Mouse (Mus musculus): ENCODE data around the gene Klc4. TPM values are rescaled to one million over a fixed set of nuclear protein-coding genes. Genes with fewer than 3 reads are reported as not detected.

Klc4 gene
- 29.1 and 31.8 TPM in 2 replicates for polyA plus RNA-seq (2016; fragmentation: Nextera tagmentation; extraction: Ambion mirVana)

DNA sequence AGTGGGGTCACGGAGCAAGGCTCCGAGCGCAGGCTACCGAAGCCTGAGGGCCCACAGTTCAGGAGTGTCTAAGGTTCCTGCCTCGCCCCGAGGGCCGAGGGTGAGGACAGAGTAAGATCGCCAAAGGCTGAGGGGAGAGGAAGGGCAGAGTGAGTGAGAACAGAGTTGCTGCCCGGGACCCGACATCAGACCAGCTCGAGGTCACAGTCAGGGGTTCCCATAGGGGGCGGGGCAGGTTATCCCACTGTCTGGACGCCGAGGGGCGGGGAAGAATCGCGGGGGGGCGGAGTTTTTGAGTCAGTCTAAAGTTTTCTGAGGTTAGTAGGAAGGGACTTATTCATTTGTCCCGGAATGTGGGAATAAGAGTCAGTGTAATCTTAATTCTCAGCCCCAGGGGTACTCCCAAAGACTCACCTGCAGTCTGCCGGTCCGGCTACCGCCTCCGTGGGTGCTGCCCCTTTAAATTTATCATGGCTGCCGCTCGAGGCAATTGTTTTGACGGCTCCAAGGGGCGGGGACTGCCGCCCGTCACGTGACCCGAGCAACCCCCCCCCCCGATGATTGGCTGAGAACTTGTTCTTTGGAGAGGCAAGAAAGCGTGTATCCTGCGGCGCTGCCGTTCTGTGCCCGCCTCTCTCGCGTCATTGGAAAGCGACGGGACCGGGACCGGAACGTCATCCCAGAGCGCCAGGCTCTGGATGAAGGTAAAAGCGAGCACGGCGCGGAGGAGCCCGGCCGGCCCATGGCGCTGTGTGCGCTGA, at the start of gene Klc4, which contains the start of gene Mrpl2:
TSS of gene Klc4 (minus strand) at position 462 of the 761 bp plus-strand sequence.
TSS of gene Mrpl2 (plus strand) at position 669 of the 761 bp plus-strand sequence.
- H3K27ac ChIP-seq = peak within 1 kb of the TSS; percentile 92
- H3K9me3 ChIP-seq = no peaks in the 10 kb centered on the region
- no peaks in the 10 kb centered on the region for H3K27me3 ChIP-seq (ENCODE audit: poor library complexity, severe bottlenecking)
- 1% methylated on average over 53 of the region's 53 CpGs for WGBS
- peak; percentile 100 for DNase-seq (ENCODE audit: extremely low spot score, low spot score)
- H3K4me1 ChIP-seq = peaks cover 40% of the 10 kb centered on the region
- peaks cover 33% of the 10 kb centered on the region for H3K36me3 ChIP-seq (replicated peaks)
- H3K4me3 ChIP-seq = peak within 1 kb of the TSS; percentile 87

DNA sequence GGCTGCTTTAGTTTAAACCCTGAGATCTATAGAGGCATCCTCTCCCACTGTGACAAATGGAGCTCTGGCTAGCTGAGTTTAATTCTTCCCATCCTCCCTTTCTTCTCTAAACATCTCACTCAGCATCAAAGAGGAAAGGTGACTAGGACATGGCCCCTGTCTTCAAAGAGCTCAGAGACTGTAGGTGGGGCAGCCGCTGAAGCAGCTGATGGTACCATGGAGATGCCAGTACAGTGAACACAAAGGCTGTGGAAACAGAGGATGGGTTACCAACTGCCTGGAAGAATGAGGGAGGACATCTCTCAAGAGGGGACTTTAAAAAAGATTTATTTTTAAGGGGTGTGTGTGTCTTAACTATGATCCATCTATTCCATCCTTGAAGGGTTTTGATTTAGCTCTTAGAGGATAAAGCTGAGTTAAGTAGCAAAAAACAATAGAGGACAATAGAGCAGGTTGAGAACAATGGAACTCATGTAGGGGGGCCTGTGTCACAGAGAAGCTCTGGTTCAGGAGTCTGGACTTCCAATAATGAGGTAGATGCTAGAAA, 48.8 kb upstream of the Klc4 start:
- peaks cover 7% of the 10 kb centered on the region; the same call in 1 of the 2 replicates for H3K4me1 ChIP-seq
- no peak for DNase-seq (ENCODE audit: extremely low spot score, low spot score)
- H3K36me3 ChIP-seq (replicated peaks) = peaks cover 91% of the 10 kb centered on the region
- WGBS = 98% methylated on average over 1 of the region's 1 CpGs
- no peaks in the 10 kb centered on the region for H3K9me3 ChIP-seq
- no peak overlapping the region for H3K4me3 ChIP-seq
- H3K27ac ChIP-seq = no peak overlapping the region
- H3K27me3 ChIP-seq (ENCODE audit: poor library complexity, severe bottlenecking) = no peaks in the 10 kb centered on the region

DNA sequence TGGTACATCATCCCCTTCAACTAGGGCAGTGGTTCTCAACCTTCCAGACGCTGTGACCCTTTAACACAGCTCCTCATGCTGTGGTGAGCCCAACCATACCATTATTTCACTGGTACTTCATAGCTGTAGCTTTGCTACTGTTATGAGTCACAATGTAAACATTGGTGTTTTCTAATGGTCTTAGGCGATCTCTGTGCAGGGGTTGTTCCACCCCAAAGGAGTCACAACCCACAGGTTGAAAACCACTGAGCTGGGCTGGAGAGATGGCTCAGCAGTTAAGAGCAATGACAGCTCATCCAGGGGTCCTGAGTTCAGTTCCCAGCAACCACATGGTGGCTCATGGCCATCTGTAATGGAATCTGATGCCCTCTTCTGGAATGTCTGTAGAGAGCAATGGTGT, 45.6 kb upstream of the Klc4 start:
- Histone ChIP-seq H3K4me1 (peaks cover 7% of the 10 kb centered on the region; the same call in 1 of the 2 replicates), H3K27ac (no peak overlapping the region), H3K27me3 (ENCODE audit: poor library complexity, severe bottlenecking) (no peaks in the 10 kb centered on the region), H3K9me3 (no peaks in the 10 kb centered on the region), H3K36me3 (replicated peaks) (peaks cover 85% of the 10 kb centered on the region), H3K4me3 (no peak overlapping the region)
- WGBS = 88% methylated on average over 2 of the region's 2 CpGs
- no peak for DNase-seq (ENCODE audit: extremely low spot score, low spot score)

DNA sequence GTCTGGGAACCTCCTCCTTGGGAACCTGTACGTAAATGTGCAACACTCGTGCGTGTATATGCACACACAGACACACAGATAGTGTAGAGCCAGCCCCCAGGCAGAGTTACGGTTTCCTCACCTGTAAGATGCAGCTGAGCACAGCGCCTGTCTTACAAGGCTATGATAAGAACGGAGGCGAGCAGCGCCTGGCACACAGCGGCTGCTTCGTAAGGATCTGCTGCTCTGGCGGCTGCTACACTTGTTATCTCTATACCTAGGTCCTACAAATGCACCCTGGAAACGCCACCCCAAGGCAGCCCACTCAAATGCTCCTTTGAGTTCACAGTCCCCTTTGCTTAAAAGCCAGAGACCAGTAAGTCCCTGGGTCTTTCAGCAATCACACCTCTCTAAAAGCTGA, 44.8 kb upstream of the Klc4 start:
- Histone ChIP-seq H3K27me3 (ENCODE audit: poor library complexity, severe bottlenecking) (no peaks in the 10 kb centered on the region), H3K27ac (no peak overlapping the region), H3K4me1 (peaks cover 7% of the 10 kb centered on the region; the same call in 1 of the 2 replicates), H3K36me3 (replicated peaks) (peaks cover 85% of the 10 kb centered on the region), H3K9me3 (no peaks in the 10 kb centered on the region), H3K4me3 (no peak overlapping the region)
- DNase-seq (ENCODE audit: extremely low spot score, low spot score) = no peak
- WGBS = 94% methylated on average over 12 of the region's 12 CpGs

DNA sequence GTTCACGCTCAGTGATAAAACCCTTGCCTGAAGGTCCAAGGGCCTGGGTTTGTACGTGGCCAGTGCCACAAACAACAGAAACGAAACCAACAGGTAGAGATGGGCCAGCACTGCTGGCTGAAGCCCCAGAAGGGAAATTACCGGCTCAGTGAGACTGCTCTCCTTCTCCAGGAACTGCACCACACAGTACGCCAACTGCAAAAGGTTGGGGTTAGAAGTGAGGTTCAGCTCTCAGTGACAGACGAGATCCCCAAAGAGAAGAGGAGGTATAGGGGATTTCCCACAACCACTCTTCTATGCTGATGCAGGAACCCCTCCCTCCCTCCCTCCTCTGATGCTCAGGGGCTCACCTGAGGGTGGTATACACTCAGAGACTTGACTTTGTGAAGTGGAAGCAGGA, 40.1 kb upstream of the Klc4 start:
- H3K4me3 ChIP-seq = no peak overlapping the region
- H3K4me1 ChIP-seq = peaks cover 21% of the 10 kb centered on the region
- WGBS = 94% methylated on average over 6 of the region's 6 CpGs
- H3K27ac ChIP-seq = no peak overlapping the region
- no peaks in the 10 kb centered on the region for H3K9me3 ChIP-seq
- peaks cover 77% of the 10 kb centered on the region for H3K36me3 ChIP-seq (replicated peaks)
- H3K27me3 ChIP-seq (ENCODE audit: poor library complexity, severe bottlenecking) = no peaks in the 10 kb centered on the region
- DNase-seq (ENCODE audit: extremely low spot score, low spot score) = no peak

DNA sequence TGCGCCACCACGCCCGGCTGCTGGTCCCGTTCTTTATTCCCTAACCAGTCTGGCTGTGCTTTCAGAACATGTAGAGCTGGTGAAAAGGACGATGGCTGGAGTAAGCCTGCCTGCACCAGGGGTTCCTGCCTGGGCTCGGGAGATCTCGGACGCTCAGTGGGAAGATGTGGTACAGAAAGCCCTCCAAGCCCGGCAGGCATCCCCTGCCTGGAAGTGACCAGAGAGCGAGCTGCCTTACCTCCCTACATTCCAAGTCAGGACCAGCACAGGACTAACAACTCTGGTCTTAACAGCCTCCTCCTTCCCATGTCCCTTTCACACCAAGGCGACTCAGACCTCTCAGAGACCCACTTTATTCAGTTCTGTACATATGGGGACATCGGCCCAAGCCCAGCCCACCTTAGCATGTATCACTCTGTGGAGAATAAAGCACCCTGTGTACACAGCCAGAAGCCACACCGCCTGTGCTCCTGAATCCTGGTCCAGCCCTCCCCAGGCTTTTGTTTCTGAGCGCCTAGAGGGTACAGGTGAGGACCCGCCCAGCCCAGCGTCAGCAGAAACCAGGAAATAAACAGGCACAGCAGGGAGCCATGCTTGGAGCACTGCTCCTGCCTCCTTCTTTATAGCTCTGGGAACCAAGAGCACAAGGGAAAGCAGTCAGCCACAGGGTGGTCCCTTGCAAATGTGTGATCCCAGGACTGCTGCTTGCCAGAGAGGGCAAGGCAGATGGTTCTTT, 37.0 kb upstream of the Klc4 start:
- 80% methylated on average over 16 of the region's 16 CpGs for WGBS
- H3K4me3 ChIP-seq = no peak overlapping the region
- peaks cover 45% of the 10 kb centered on the region for H3K4me1 ChIP-seq
- H3K9me3 ChIP-seq = no peaks in the 10 kb centered on the region
- DNase-seq (ENCODE audit: extremely low spot score, low spot score) = no peak
- H3K27me3 ChIP-seq (ENCODE audit: poor library complexity, severe bottlenecking) = no peaks in the 10 kb centered on the region
- no peak overlapping the region for H3K27ac ChIP-seq
- H3K36me3 ChIP-seq (replicated peaks) = peaks cover 65% of the 10 kb centered on the region

DNA sequence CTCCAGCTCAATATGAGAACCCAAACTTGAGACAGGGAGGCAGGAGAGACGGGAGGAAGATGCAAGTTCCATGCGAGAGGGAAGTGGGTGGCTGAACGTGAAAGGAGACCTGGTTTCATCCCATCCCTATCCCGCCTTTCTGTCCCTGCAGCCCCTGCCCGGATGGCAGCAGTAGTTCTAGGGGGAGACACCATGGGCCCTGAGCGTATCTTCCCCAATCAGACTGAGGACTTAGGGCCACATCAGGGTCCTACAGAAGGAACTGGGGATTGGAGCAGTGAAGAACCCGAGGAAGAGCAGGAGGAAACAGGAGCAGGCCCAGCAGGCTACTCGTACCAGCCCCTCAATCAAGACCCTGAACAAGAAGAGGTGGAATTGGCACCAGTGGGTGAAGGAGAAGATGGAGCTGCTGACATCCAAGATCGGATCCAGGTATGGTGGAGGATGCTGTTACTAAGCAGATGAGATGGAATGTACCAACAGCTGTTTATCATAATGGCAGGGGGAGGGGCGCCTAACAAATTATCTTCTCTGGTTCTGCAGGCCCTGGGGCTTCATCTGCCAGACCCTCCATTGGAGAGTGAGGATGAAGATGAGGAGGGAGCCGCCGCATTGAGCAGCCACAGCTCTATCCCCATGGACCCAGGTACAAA, 35.8 kb upstream of the Klc4 start:
- Histone ChIP-seq H3K27me3 (ENCODE audit: poor library complexity, severe bottlenecking) (no peaks in the 10 kb centered on the region), H3K4me3 (peak overlapping the region; percentile 93), H3K27ac (peak overlapping the region; percentile 91), H3K9me3 (no peaks in the 10 kb centered on the region), H3K36me3 (replicated peaks) (peaks cover 65% of the 10 kb centered on the region), H3K4me1 (peaks cover 45% of the 10 kb centered on the region)
- WGBS = 29% methylated on average over 12 of the region's 12 CpGs
- no peak for DNase-seq (ENCODE audit: extremely low spot score, low spot score)

DNA sequence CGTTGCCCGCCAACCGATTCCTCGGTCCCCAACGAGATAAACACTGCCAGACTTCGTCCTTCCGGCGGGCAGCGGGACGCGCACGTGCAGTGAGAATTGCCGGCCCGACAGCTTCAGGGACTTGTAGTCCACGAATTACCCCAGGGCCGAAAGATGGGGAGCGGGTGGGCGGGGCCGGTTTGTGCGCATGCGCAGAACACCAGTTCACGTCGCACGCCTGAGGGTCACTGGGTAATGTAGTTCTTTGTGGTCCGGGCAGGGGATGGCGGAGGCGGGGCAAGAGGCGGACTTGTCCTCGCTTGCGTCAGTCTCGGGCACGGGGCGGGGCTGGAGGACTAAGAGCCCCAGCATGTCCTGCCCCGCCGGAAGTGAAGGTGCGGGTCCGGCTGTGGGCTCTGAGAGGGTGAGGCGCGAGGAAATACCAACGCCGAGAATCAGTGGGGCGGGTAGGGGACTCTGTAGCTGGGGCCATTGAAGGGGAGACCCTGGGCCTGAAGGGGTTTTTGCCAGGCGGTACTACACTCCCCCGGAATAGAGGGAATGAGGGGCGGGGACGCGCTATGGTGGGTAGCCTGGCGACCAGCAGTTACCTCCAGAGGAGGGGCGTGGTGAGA, 35.0 kb upstream of the Klc4 start, which contains the start of gene Klhdc3:
TSS of gene Klhdc3 (minus strand) at position 155 of the 614 bp plus-strand sequence.
- H3K4me1 ChIP-seq = peaks cover 45% of the 10 kb centered on the region
- DNase-seq (ENCODE audit: extremely low spot score, low spot score) = peak; percentile 100
- peaks cover 65% of the 10 kb centered on the region for H3K36me3 ChIP-seq (replicated peaks)

DNA sequence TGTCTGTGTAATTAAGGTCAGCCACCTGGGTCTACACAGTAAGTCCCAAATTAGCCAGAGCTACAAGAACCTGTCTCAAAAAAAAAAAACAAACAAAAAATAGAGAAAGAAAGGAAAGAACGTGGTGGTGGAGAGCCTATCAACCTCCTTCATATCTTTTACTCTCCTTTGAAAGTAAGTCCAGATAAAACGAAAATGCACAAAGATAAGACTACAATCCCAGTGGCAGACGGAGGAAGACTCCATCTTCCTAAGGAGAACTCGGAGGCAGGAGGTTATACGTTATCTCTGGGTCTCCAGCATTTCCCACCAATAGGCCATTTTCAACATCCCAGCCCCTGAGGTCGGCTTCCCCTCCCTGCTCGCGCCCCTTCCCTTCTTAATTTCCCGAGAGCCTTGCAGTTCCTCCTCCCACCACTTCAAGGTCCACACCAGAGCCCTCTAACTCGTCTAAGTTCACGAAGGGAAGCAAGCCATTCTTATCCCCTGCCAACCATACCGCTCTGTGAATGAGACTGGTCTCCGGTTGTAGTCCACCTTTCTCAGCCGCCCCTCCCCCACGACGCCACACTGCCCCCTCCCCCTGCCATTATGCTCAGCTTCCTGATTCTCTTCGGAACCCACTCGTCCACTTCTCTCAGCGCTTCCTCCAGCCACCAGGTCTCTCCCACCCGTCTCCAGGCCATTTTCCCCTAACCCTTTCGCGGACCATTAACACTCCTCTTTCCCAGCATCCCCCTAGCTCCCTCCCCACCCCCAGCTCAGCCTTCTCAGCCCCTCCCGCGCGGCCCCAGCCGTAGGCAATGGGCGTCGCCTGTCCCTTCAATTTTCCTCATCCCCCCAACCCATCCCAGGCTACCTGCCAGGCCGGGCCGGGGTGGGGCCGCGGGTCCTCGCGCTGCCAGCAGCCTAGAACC, 34.3 kb upstream of the Klc4 start:
- H3K27ac ChIP-seq = peak overlapping the region; percentile 91
- no peaks in the 10 kb centered on the region for H3K9me3 ChIP-seq
- 2% methylated on average over 34 of the region's 34 CpGs for whole genome bisulfite sequencing
- peaks cover 47% of the 10 kb centered on the region for H3K4me1 ChIP-seq
- H3K27me3 ChIP-seq (ENCODE audit: poor library complexity, severe bottlenecking) = no peaks in the 10 kb centered on the region
- peak overlapping the region; percentile 93 for H3K4me3 ChIP-seq
- peaks cover 65% of the 10 kb centered on the region for H3K36me3 ChIP-seq (replicated peaks)
- DNase-seq (ENCODE audit: extremely low spot score, low spot score) = no peak

More for the DNA sequence above, 35.0 kb upstream of the Klc4 start, which contains the start of gene Klhdc3:
- Histone ChIP-seq H3K4me3 (peak within 1 kb of the TSS; percentile 93), H3K9me3 (no peaks in the 10 kb centered on the region), H3K27ac (peak within 1 kb of the TSS; percentile 91), H3K27me3 (ENCODE audit: poor library complexity, severe bottlenecking) (no peaks in the 10 kb centered on the region)
- under 1% methylated on average over 49 of the region's 49 CpGs for WGBS

DNA sequence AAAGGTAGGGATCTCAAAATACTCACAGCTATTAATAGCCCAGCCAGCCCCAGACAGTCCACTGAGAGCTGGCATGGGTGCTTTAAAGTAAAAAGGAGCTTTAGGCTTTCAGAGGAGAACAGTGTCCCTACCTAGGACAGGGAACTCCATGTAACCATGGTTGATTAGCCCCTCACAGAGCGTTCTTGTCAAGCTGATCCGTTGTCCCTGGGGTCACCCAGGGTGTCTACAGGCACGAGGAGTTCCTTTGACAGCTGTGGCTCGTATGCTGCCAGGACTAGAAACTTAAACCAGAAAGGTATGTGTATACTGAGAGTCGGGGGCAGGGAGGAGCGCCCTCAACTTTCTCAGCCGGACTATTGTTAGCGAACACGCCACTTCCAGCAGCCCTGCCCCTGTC, 33.1 kb upstream of the Klc4 start:
- H3K27ac ChIP-seq = 0 out of 2 replicates have a peak overlapping the region, but pooled peaks have one; percentile 91
- no peaks in the 10 kb centered on the region for H3K9me3 ChIP-seq
- peak overlapping the region; percentile 93 for H3K4me3 ChIP-seq
- peaks cover 61% of the 10 kb centered on the region for H3K36me3 ChIP-seq (replicated peaks)
- 58% methylated on average over 9 of the region's 9 CpGs for WGBS
- DNase-seq (ENCODE audit: extremely low spot score, low spot score) = no peak
- H3K27me3 ChIP-seq (ENCODE audit: poor library complexity, severe bottlenecking) = no peaks in the 10 kb centered on the region
- peaks cover 56% of the 10 kb centered on the region for H3K4me1 ChIP-seq

DNA sequence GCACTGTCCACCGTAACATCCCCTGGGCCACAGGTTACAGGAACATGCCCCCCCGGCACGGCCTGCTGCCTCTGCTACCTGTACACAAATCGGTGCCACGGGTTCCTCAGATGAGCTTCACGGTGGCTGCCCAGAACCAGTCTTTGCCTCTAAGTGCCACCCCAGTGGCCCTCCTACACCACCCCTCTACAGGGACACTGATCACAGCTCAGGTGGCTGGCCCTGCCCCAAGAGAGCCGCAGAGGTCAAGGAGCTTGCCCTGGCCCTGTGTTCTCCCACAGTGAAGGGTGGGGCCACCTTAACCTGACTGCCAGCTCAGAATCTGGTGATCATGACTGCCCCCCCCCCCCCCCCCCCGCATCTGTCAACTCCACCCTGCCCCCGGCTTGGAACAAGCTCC, 32.6 kb upstream of the Klc4 start, which contains the start of gene Mea1:
TSS of gene Mea1 (plus strand) at position 378 of the 400 bp plus-strand sequence.
- WGBS = 86% methylated on average over 9 of the region's 9 CpGs
- H3K27me3 ChIP-seq (ENCODE audit: poor library complexity, severe bottlenecking) = no peaks in the 10 kb centered on the region
- H3K4me3 ChIP-seq = peak within 1 kb of the TSS; percentile 93
- peak within 1 kb of the TSS; percentile 91 for H3K27ac ChIP-seq
- peaks cover 56% of the 10 kb centered on the region for H3K36me3 ChIP-seq (replicated peaks)
- DNase-seq (ENCODE audit: extremely low spot score, low spot score) = no peak
- H3K4me1 ChIP-seq = peaks cover 58% of the 10 kb centered on the region
- H3K9me3 ChIP-seq = no peaks in the 10 kb centered on the region

All from forebrain, embryonic 10.5 days (tissue).